In genomic region chr1:52301266-52301665, GRCm38 (mm10) we compare ENCODE assay signal across 9 mouse cellular contexts.
DNase-seq lines count a peak whose midpoint lies in the region; ATAC-seq and TF ChIP-seq lines count a peak whose summit lies in the region.
"Had no signal": no experiment of that assay in that cellular context is flagged by ENCODE, and none has a peak within 500 bp of the region (broad histone marks: within the 10 kb centered on the region; RNA-seq: fewer than 3 reads in every experiment).

No protein-coding gene starts in this region.

- no peaks in the 10 kb centered on the region for H3K27me3 ChIP-seq in heart, postnatal 0 days (ENCODE audit: control insufficient read depth, insufficient read depth, low read length)
- H3K27me3 ChIP-seq in heart, embryonic 12.5 days (replicated peaks), result no peaks in the 10 kb centered on the region
- H3K27me3 ChIP-seq in thymus, adult 2 months (ENCODE audit: control insufficient read depth, insufficient read depth, low read length), result no peaks in the 10 kb centered on the region

- H3K9me3 ChIP-seq in heart, postnatal 0 days (replicated peaks; ENCODE audit: control insufficient read depth, low read length), result no peaks in the 10 kb centered on the region
- H3K9me3 ChIP-seq in heart, embryonic 12.5 days (replicated peaks), result no peaks in the 10 kb centered on the region
- H3K9me3 ChIP-seq: limb, embryonic 12.5 days had no signal

- ATAC-seq in heart, postnatal 0 days (ENCODE audit: insufficient read depth, low read depth), result no peak
- ATAC-seq in heart, embryonic 12.5 days (ENCODE audit: insufficient number of reproducible peaks, low FRiP score), result no peak

- WGBS in heart, postnatal 0 days, result 48% methylated on average over 2 of the region's 2 CpGs
- 59% methylated on average over 2 of the region's 2 CpGs for WGBS in heart, embryonic 12.5 days
- WGBS in thymus, adult 2 months, result 83% methylated on average over 2 of the region's 2 CpGs

- TF ChIP-seq CTCF in heart, postnatal 0 days (IDR thresholded peaks at IDR 0.05; ENCODE audit: low read depth), result peak; percentile 63
- no peak for TF ChIP-seq CTCF in thymus, adult 2 months (IDR thresholded peaks at IDR 0.05; ENCODE audit: borderline replicate concordance, control insufficient read depth, extremely low read depth, insufficient read depth, low read length, poor library complexity)

- TF ChIP-seq EP300 in heart, postnatal 0 days (IDR thresholded peaks at IDR 0.05; ENCODE audit: low read depth), result no peak

- H3K27ac ChIP-seq in heart, postnatal 0 days (ENCODE audit: low read depth), result no peak overlapping the region
- H3K27ac ChIP-seq in heart, embryonic 12.5 days (ENCODE audit: poor library complexity, severe bottlenecking), result no peak overlapping the region
- H3K27ac ChIP-seq in thymus, adult 2 months (ENCODE audit: control insufficient read depth, insufficient read depth, low read length), result no peak overlapping the region
- H3K27ac ChIP-seq: limb, embryonic 12.5 days had no signal

- H3K9ac ChIP-seq in heart, postnatal 0 days (replicated peaks; ENCODE audit: low read depth, low read length), result no peak overlapping the region
- H3K9ac ChIP-seq in heart, embryonic 12.5 days, result no peak overlapping the region
- H3K9ac ChIP-seq: limb, embryonic 12.5 days had no signal

- H3K4me1 ChIP-seq in heart, postnatal 0 days (ENCODE audit: control insufficient read depth, insufficient read depth), result no peaks in the 10 kb centered on the region
- H3K4me1 ChIP-seq in heart, embryonic 12.5 days (replicated peaks), result no peaks in the 10 kb centered on the region
- no peaks in the 10 kb centered on the region for H3K4me1 ChIP-seq in thymus, adult 2 months (replicated peaks; ENCODE audit: control insufficient read depth, insufficient read depth, low read length)

- H3K4me3 ChIP-seq in heart, postnatal 0 days (ENCODE audit: low read depth, low read length), result no peak overlapping the region
- no peak overlapping the region for H3K4me3 ChIP-seq in heart, embryonic 12.5 days
- no peak overlapping the region for H3K4me3 ChIP-seq in thymus, adult 2 months (ENCODE audit: control insufficient read depth, insufficient read depth, low read length)
- H3K4me3 ChIP-seq: limb, embryonic 12.5 days had no signal

- no peak for DNase-seq in heart, postnatal 0 days (ENCODE audit: low spot score)
- DNase-seq in thymus, adult 2 months, result peak; percentile 54
- DNase-seq in thymus, adult 18-20 months, result no peak
- DNase-seq in c-Kit-positive CD71-positive TER-119-negative erythroid progenitor cells, embryonic 14.5 days (ENCODE audit: low read depth), result peak; percentile 24
- peak; percentile 37 for DNase-seq in mesoderm, embryonic 11.5 days (ENCODE audit: low read depth, low spot score)
- DNase-seq in layer of hippocampus, postnatal 14 days (ENCODE audit: low spot score in 2 of 2), result no peak
- DNase-seq in layer of hippocampus, adult 11-12 months (ENCODE audit: low spot score), result no peak

- no peak for TF ChIP-seq POLR2A in thymus, adult 2 months (IDR thresholded peaks at IDR 0.05; ENCODE audit: control insufficient read depth, extremely low read depth, insufficient read depth, low read length, poor library complexity)

- no peaks in the 10 kb centered on the region for H3K36me3 ChIP-seq in heart, postnatal 0 days (replicated peaks; ENCODE audit: control insufficient read depth, insufficient read depth, low read length)
- no peaks in the 10 kb centered on the region for H3K36me3 ChIP-seq in heart, embryonic 12.5 days
- H3K36me3 ChIP-seq in thymus, adult 2 months (ENCODE audit: control insufficient read depth, insufficient read depth, low read length), result no peaks in the 10 kb centered on the region
- H3K36me3 ChIP-seq: limb, embryonic 12.5 days had no signal

- no peak overlapping the region for H3K4me2 ChIP-seq in heart, postnatal 0 days (ENCODE audit: low read depth, low read length)
- H3K4me2 ChIP-seq in heart, embryonic 12.5 days, result no peak overlapping the region
- H3K4me2 ChIP-seq: limb, embryonic 12.5 days had no signal

Comparison
In these comparisons a context has a peak if more than half of its experiments do, and no peak if none do; other contexts are left out.
1. DNase-seq: peak in thymus, adult 2 months (single experiment), c-Kit-positive CD71-positive TER-119-negative erythroid progenitor cells, embryonic 14.5 days (single experiment) and mesoderm, embryonic 11.5 days (single experiment); none in heart, postnatal 0 days (single experiment), thymus, adult 18-20 months (0 of 2), layer of hippocampus, postnatal 14 days (0 of 2) and layer of hippocampus, adult 11-12 months (single experiment).